Mouse (Mus musculus): ENCODE measurements around the gene Far1. TPM values are rescaled to one million over a fixed set of nuclear protein-coding genes. Genes with fewer than 3 reads are reported as not detected.

The Far1 gene
- 10 to 100 TPM in 1 of 4 experiments, 1 to 10 TPM in 3; 7.2 to 11.1 (median 8.6) TPM for total RNA-seq (2022)

DNA sequence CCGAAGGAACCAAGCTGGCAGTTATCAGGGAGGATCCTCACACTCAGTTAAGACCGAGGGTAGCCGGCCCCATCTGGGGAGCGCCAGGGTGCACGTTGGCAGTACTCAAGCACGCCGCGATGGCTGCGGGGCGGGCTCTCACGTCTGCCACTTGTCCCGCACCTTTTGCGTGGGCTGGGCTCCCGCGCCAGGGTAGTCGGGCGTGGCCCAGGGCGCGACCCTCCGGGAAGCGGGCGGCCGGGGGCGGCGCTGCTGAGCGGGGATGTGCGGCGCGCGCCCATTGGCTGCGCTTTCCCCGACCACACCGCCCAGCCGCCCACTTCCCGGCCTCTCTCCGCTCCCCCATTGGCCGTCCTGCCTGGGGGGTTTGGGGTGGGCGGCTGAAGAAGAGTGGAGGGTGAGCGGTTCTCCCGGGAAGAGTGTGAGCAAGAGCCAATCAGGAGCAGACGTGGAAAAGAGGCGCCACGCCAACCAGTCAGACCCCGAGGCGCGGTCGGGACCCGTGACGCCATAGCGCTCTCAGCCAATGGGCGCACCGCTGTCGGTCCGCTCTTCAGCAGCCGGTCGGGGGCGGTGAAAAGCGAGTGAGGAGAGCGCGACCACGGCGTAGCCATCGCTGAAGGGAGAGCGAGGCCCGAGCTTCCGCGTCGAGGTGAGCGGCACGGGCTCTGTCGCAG, at the start of gene Far1:
Gene Far1, plus strand, starts transcription at position 549 of the 677 bp plus-strand sequence.
- peak; percentile 95 to 97 for DNase-seq (ENCODE audit: low spot score in 2 of 2)

DNA sequence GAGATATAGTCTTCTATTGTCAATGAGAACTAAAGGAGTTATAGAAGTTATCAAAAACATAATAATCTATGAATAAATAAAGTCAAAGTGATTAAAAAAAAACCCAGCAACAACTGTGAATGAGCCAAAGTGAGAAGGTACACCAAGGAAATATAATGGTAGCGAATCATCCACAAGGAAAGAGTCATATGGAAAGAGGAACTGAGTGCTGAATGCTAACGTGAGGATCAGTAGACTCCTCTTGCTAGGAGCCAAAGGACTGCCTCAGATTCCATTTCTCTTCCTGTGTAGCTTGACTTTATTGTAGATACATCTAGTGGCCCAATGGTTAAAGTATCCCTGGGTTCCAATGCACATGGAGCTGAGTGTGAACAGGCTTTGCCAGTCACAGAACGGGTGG, 45.3 kb upstream of the Far1 start:
- no peak for DNase-seq (ENCODE audit: low spot score in 2 of 2)

DNA sequence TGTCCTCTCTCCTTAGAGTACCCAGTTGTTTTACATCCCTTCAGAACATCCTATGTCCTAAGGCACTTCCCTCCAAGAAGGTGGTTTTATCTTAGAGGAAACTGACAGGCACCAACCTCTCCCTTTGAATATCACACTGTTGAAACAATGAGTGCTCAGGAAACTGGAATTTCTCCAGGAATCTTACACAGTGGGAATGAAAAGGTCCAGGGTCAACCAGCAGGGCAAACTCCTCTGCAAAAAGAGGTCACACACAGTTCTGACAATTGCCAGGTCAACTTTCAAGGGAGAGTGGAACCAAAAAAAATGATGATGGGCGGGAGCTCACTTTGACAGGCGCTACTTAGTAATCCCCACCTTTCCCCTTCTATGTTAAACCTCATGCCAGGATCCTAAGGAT, 43.0 kb upstream of the Far1 start:
- no peak for DNase-seq (ENCODE audit: low spot score in 2 of 2)

DNA sequence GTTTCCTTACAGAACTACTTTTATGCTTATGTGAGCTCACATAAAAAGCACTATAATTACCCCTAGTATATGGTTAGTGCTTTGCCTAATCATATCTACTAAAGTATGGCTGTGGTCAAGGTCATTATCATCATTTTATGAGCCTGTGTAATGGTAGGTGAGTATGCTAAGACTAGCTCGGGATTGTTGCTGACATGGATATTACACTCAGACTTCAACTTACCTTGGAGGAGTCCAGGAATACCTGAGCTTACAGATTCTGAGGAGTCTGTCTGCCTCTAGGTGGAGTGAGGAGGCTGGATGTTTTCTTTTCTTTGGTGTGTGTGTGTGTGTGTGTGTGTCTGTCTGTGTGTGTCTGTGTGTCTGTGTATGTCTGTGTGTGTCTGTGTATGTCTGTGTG, 42.0 kb upstream of the Far1 start:
- no peak for DNase-seq (ENCODE audit: low spot score in 2 of 2)

DNA sequence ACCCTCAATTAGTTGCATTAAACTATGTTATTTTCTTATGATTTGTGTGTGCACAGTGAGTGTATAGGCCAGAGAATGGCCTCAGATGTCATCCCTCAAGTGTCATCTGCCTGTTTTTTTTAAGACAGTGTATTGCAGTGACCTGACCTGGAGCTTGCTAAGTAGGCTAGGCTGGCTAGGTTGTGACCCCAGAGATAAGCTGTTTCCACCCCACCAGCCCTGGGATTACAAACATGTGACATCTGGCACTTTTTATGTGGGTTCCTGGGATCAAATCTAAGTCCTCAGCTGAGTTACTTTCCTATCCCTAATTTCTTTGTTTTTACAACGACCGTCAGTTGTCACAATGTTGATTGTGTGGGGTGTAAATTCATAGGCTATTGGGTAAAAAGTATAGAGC, 17.8 kb upstream of the Far1 start:
- DNase-seq (ENCODE audit: low spot score in 2 of 2) = no peak

DNA sequence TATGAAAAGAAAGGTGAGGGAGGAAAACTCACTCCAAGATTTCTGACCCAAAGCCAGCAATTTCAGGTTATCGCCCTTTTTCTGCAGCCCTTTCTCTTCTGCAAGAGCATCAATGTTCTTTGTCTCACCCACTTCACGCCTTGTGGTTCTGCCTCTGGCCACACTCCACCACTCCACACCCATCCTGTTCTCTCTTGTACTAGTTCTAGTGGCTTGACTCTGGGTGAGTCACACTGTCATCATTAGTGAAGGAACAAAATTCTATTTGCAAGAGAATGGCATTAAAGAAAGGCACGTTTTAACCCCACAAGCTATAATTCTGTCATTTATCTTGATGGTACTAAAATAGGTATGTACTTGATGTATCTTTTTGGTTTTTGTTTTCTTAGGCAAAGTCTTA, 15.2 kb upstream of the Far1 start:
- no peak for DNase-seq (ENCODE audit: low spot score in 2 of 2)

DNA sequence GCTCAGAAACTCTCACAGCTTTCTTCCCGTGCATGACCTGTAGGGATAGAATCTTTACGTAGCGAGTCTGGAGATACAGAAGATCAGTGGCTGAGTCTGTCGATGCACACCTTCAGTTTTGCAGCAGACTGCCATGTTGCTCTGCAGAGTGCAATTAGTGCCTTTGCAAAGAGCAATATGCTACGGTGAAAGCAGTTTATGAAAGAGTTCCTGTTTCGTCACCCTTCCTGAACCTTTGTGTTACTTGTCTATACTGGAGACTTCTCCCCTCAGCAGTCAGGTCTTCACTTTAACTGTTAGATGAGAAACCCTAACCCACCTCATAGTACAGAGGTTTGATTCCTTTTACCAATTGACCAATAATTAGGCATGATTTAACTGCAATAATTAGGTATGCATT, 13.8 kb upstream of the Far1 start:
- DNase-seq (ENCODE audit: low spot score in 2 of 2) = no peak

DNA sequence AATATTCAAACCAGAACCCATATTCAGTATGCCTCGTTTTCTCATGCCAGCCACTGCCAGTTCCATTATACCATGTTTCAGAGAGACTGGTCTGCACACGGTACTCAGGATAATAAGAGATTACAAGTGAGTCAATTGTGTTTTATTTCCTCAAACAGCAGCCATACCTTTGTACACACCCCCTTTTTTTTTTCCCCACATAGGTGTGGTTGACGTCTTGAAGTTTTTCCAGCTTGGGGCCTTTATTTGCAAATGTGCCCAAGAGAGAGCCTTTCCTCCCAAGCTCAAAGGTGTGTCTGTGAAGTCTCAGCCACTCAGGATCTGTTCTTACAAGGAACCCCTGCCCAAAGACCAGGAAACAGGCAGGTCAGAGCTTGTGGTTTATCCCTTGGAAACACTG, 11.2 kb upstream of the Far1 start:
- no peak for DNase-seq (ENCODE audit: low spot score in 2 of 2)

DNA sequence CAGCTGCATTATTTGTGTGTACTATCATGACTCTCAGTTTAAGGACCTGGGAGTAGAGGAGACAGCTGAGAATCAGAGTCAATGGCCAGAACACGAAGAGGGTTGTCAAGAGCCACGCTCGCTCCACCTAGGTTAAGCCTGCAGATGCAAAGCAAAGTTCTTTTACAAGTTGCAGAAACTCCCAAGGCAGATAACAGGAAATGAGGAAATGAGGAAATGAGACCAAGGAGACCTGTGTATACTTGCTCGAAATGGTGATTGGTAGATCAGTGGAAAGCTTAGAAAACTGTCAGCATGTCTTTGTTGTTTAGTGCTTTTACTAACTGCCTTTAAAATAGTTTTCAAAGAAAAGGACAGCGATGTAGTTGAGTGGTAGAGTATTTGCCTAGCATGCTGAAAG, 8.6 kb upstream of the Far1 start:
- DNase-seq (ENCODE audit: low spot score in 2 of 2) = no peak

DNA sequence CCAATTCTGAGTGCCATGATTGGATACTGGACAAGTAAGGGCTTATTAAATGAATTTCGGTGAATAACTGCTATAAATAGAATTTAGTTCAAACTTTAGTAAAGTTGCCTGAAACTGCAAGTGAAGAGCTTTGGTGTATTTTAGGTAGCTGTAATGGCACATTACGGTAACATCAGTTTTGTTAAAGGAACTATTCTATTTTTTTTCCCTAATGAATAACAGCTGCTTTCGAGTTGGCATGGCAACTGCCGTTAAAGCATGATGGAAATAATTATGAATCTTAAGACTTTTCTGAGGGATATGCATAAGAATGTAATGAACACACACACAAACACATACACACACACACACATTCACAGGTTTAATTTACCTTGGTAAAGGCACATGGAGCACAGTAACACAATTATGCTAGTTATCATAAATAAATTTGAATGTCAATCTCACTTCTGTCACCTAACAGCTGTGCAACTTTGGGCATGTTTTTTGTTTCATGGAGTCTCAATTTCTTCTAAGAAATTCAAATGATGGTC, 8.1 kb upstream of the Far1 start:
- no peak for DNase-seq (ENCODE audit: low spot score in 2 of 2)

DNA sequence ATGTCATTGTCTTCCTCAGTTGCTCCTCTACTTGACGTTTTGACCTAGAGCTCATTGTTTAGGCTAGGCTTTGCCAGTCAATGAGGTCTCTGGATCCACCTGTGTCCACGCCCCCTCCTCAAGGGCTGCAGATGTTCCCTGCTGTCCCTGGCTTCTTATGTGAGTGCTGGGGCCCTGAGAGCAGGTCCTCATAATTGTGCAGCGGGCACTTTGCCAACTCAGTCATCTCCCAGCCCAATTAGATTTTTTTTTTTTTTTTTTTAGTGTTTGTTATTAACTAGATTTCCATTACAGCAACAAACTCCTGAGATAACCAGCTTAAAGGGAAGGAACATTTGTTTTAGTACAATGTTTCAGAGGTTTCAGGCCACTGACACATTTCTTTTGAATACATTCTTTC, 5.8 kb upstream of the Far1 start:
- DNase-seq (ENCODE audit: low spot score in 2 of 2) = no peak

DNA sequence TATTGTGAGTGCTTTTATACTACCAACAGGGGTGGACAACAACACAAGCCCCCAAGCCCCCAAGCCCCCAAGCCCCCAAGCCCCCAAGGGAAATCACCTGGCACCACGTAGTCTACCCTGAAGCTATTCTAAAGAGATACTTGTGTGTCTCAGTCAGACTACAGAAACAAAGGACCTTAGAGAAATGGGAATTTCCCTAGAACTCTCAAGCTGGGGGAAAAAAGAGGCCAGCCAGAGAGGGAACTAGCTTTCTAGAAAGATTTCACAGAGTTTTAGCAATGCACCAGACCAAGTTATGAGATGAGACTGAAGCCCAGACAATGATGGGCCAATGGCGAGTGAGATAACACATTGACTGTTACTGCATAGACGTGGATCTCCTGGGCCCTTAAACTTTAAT, 2.2 kb upstream of the Far1 start:
- no peak for DNase-seq (ENCODE audit: low spot score in 2 of 2)

DNA sequence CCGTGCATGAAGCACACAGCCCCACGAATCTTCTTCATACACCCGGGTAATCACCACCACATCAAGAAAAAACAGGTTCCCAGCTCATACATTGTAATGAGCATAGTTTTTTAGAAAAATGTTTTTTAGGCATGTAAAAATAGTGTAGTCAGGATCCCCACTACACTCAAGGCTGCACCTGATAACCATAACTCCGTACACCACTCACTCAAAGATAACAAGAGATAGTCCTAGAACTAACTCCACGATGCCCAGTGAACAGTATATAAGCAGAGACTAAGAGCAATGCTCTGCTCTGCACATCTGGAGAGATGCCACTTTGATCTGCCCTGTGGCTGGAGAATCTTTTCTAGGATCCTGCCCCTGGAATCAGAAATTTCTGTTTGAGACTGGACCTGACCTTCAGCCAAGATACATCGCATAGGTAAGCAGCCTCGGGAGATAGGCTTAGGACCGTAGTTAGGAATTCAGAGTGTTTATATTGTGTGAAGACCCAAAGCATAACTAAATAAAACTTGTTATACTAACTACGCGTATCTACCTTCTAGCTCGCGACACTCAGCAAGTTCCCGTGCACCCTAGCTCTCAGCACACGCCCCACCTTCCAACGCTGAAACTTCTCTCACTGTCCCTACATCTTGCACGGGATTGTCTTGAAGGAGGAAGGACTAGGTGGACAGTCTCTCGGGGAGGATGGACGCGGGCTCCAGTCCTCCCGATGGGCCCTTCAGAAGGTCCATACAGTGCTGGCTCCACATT, 928 bp upstream of the Far1 start:
- no peak for DNase-seq (ENCODE audit: low spot score in 2 of 2)

DNA sequence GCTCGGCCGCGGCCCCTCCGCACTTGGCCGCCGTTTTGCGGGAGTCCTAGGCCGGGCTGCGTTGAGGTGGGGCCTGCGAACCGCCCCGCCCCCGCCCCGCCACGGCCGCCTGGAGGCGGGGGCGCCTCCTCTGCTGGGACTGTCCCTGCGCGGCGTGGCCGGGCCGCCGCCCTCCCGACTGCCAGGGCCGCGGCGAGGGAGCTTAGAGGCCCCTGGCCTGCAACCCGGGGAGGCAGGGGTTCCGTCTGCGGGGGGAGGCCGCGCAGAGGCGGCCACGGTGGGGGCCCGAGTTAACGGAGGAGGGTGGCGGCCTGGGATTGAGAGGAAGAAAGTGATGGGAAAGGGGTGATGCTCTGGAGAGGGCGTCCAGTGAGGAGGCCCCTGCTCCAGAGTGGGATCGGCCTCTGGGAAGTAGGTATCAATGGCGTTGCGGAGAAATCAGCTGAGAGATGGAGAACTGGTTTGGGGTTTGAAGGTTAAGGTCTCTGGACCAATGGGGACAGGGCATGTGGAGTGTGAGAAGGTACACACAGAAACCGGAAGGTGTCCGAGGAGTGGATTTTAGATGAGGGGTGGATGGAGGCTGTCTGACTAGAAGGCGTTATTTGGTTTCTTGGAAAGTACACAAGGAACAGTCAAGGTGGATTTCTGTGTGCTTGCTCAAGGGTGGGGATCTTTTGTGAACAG, 472 bp downstream of the Far1 start:
- DNase-seq (ENCODE audit: low spot score in 2 of 2) = no peak

DNA sequence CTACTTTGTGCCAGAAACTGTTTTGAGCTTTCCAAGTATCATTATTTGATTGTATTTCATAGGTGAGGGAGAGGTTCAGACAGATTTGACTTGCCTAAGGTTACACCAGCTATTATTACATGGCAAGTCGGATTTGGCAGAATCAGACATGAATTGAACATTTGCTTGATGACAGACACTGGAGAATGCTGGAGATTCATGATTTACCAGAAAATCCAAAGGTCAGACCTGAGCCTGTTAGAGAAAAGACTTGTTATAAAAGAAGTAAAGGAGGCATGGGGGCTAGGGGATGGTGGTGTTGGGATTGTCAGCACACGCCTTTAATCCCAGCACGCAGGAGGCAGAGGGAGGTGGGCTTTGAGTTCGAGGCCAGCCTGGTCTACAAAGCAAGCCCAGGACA, 2.2 kb downstream of the Far1 start:
- no peak for DNase-seq (ENCODE audit: low spot score in 2 of 2)

DNA sequence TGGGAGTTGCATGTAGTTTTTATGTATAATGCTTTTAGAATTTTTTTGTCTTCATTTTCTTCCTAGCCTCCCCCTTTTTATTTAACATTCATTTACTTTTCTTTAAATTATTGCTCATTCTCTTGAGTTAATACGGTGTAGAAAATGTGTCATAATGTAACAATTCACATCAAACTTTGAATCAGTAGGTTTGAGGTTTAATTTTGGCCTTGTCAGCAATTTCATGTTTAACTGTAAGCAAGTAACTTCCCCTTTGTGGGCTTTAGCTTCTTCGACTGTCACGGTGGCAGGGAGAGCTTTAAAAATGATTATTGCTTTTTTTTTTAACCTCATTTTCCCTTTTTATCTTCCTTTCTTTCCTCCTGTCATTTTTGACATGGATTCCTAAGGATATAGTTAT, 4.8 kb downstream of the Far1 start:
- DNase-seq (ENCODE audit: low spot score in 2 of 2) = no peak

DNA sequence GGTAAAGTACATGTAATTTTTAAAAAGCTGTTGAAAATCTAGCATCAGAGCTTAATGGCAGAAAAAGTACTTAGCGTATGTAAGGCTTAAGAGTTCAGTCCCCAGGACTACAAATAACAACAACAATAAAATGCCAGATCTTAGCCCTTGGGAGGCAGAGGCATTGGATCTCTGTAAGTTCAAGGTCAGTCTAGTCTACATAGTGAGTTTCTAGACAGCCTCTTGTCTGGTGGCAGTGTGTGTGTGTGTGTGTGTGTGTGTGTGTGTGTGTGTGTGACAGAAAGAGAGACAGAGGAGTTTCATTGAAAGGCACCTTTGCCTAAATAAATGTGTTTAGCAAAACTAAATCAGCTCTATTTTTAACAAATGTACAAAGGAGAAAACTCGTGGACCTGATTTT, 5.3 kb downstream of the Far1 start:
- DNase-seq (ENCODE audit: low spot score in 2 of 2) = no peak

DNA sequence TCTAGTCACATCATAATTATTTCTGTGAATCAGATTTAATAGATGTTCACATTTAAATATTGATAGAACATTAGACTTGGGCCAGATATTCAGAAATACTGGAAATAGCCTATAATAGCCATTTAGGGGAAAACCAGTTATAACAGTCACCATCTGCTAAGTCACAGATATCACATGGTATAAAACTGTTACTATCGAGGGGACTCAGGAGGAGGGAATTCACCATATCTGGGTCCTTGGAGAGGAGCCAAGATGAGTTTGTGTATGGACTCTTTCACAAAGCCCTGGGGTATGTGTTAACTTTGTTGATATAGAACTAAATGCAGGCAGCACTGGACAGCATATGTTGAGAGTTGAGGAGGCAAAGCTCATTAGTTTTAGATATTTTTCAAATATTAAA, 29.5 kb downstream of the Far1 start:
- no peak for DNase-seq (ENCODE audit: low spot score in 2 of 2)

DNA sequence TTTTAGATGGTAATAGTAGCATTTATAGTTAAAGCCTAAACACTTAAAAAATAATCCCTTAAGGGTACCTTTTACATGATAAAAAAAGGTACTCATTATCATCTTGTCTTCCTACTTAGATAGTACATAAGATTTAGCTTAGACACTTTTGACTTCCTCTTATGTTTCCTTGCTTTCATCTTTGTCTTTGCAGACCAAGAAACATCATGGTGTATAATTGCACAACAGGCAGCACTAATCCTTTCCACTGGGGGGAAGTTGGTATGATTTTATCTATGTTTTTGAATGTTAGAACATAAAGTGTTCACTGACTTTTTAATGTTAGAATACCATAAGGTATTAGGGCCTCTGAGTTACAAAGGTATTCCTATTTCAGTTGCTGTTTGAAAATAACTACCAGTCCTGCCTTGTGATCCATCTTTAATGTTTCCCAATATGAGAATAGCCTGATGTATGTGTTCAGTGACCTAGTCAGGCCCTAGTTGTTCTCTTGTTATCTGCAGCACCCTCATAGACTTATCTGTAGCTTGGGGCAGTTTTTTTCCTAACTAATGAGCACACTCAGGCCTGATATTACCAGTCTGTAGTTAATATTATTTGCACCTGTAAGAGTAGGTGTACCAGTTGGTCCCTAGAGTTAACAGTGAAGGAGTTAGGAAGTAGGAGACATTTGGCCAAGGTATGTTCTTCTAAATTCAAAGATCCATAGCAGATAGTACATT, 38.3 kb downstream of the Far1 start:
- DNase-seq (ENCODE audit: low spot score in 2 of 2) = no peak

DNA sequence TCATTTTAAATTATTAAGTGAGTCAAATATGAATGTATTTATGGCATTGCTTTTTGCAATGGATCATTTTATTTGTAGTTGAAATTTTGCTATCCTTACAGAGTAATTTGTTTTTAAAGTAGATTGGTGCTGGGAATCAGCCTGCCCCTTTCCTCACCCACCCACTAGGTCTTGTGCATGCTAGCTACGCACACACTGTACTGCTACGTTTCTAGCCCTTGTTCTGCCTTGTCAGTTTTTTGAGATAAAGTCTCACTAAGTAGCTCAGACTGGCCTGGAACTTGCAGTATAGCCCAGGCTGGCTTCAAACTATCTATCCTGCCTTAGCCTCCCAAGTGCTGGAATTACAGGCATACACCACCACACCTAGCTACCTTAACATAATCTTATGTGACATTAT, 38.9 kb downstream of the Far1 start:
- DNase-seq (ENCODE audit: low spot score in 2 of 2) = no peak

DNA sequence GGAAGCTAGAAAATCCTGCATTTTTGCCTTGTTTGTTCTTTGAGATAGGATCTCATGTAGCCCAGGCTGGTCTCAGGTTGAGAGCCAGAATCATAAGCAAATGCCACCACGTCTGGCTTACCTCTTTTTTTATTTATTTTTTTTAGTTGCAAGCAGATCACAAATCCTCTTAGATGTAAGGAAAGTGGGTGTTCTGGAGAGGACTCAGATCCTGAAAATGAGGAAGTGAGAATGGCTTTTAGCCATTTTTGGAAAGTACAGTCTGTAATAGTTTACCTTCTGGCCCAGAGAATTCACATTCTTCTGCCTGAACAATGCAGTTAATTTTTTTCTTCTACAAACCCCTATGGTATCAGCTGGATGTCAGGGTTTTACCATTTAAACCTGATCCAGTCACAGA, 42.5 kb downstream of the Far1 start:
- no peak for DNase-seq (ENCODE audit: low spot score in 2 of 2)

DNA sequence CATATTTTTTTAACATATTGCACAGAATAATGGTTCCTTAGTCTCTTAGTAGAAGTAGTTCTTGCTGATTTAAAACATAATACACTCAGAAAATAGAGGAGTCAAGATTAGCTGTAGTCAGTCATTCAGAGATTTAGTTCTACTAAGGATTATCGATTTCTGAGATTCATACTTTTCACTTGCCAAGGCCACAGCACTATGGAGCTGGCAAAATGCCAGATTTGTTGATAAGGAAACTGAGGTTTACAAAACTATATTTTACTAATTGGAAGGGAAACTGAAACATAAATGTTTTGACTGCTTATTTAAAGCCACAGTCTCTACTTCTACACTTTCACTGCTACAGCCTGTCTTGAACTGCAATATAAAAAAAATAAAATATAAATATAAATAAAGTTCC, 53.3 kb downstream of the Far1 start:
- no peak for DNase-seq (ENCODE audit: low spot score in 2 of 2)
